Mouse (Mus musculus) heart, embryonic 11.5 days (tissue): ENCODE data around the gene Cyb5b. TPM values are rescaled to one million over a fixed set of nuclear protein-coding genes. Genes with fewer than 3 reads are reported as not detected.
A peak's percentile ranks its signal among the peaks of the same experiment; 100 is the strongest.

Experiments used
- ATAC-seq: fragments of 200-750 bp; cut with Nextera tagmentation; replicated peaks from 2 replicates; pipeline ENCODE4 v1.8.0; 2017; ENCODE audit warnings: moderate library complexity; ENCODE audit not compliant: insufficient number of reproducible peaks, low FRiP score, low TSS enrichment
- H3K27ac ChIP-seq: fragments of 300-500 bp; sonication (generic); 2 replicates; pipeline ENCODE4 v1.5.1; 2014; ENCODE audit warnings: mild to moderate bottlenecking, low read depth, low read length
- H3K27me3 ChIP-seq: fragments of 300-500 bp; sonication (generic); 2 replicates; pipeline ENCODE4 v1.6.1; 2014; ENCODE audit warnings: mild to moderate bottlenecking, low read length, mixed read lengths; ENCODE audit not compliant: control insufficient read depth, insufficient read depth
- H3K36me3 ChIP-seq: fragments of 300-500 bp; sonication (generic); 2 replicates; pipeline ENCODE4 v1.6.1; 2014; ENCODE audit warnings: mild to moderate bottlenecking, low read length, moderate library complexity, mixed read lengths; ENCODE audit not compliant: control insufficient read depth, insufficient read depth
- H3K4me1 ChIP-seq: fragments of 300-500 bp; sonication (generic); 2 replicates; pipeline ENCODE4 v1.6.1; 2014; ENCODE audit warnings: low read length; ENCODE audit not compliant: control insufficient read depth, insufficient read depth
- H3K4me2 ChIP-seq: fragments of 300-500 bp; sonication (generic); 2 replicates; pipeline ENCODE4 v1.6.1; 2014; ENCODE audit warnings: mild to moderate bottlenecking, moderate library complexity
- H3K4me3 ChIP-seq: fragments of 300-500 bp; sonication (generic); 2 replicates; pipeline ENCODE4 v1.5.1; 2014; ENCODE audit warnings: low read depth, low read length
- H3K9ac ChIP-seq: fragments of 300-500 bp; sonication (generic); 2 replicates; pipeline ENCODE4 v1.6.1; 2014; ENCODE audit warnings: mild to moderate bottlenecking, low read depth, low read length, moderate library complexity
- H3K9me3 ChIP-seq: fragments of 300-500 bp; sonication (generic); replicated peaks from 2 replicates; pipeline ENCODE4 v1.6.1; 2016; ENCODE audit warnings: low read length; ENCODE audit not compliant: control insufficient read depth
- WGBS: fragments of 180-500 bp; shearing (Covaris S2); extraction: QIAGEN DNeasy Blood & Tissue Kit; methylation state at CpG from one replicate; pipeline ENCODE4 v1.1.7; 2014; ENCODE audit not compliant: insufficient replicate concordance; 5-methylcytosine and 5-hydroxymethylcytosine counted together
- polyA plus RNA-seq: library from polyadenylated mRNA; unstranded; fragments of >200 nt; fragmentation: Nextera tagmentation; extraction: Ambion mirVana; gene quantifications from 2 replicates; pipeline ENCODE4 v1.2.1, GENCODE M21; 2014

Gene Cyb5b
- polyA plus RNA-seq, 1 experiment from 2014 or later, result 87.0 TPM

GRCm38 (mm10) chr8:107113209-107113608, 37.2 kb upstream of the Cyb5b start:
- Histone ChIP-seq H3K4me3 (no peak overlapping the region), H3K9me3 (no peaks in the 10 kb centered on the region), H3K4me2 (no peak overlapping the region), H3K4me1 (0 out of 2 replicates have a peak, but pooled peaks cover 5% of the 10 kb centered on the region), H3K27ac (no peak overlapping the region), H3K9ac (no peak overlapping the region), H3K27me3 (no peaks in the 10 kb centered on the region), H3K36me3 (no peaks in the 10 kb centered on the region)
- no peak for ATAC-seq
- WGBS, result 56% methylated on average over 4 of the region's 4 CpGs

- no peak for ATAC-seq
- WGBS, result 44% methylated on average over 19 of the region's 19 CpGs
- Histone ChIP-seq H3K9me3 (no peaks in the 10 kb centered on the region), H3K27ac (peak overlapping the region; percentile 12; the same call in 1 of the 2 replicates), H3K9ac (0 out of 2 replicates have a peak overlapping the region, but pooled peaks have one; percentile 34), H3K4me1 (peaks cover 12% of the 10 kb centered on the region; the same call in 1 of the 2 replicates), H3K27me3 (no peaks in the 10 kb centered on the region), H3K4me2 (peak overlapping the region; percentile 34), H3K4me3 (no peak overlapping the region), H3K36me3 (no peaks in the 10 kb centered on the region)
Observed at GRCm38 (mm10) chr8:107114150-107115007, 36.1 kb upstream of the Cyb5b start.

GRCm38 (mm10) chr8:107115008-107115320, 35.5 kb upstream of the Cyb5b start:
- peak overlapping the region; percentile 12; the same call in 1 of the 2 replicates for H3K27ac ChIP-seq
- H3K9ac ChIP-seq, result 0 out of 2 replicates have a peak overlapping the region, but pooled peaks have one; percentile 34
- 49% methylated on average over 10 of the region's 10 CpGs for WGBS
- H3K4me2 ChIP-seq, result peak overlapping the region; percentile 34
- H3K4me3 ChIP-seq, result no peak overlapping the region
- peaks cover 12% of the 10 kb centered on the region; the same call in 1 of the 2 replicates for H3K4me1 ChIP-seq
- H3K36me3 ChIP-seq, result no peaks in the 10 kb centered on the region
- no peak for ATAC-seq
- no peaks in the 10 kb centered on the region for H3K27me3 ChIP-seq
- H3K9me3 ChIP-seq, result no peaks in the 10 kb centered on the region

- no peaks in the 10 kb centered on the region for H3K9me3 ChIP-seq
- no peak overlapping the region for H3K27ac ChIP-seq
- H3K4me3 ChIP-seq, result no peak overlapping the region
- no peaks in the 10 kb centered on the region for H3K27me3 ChIP-seq
- H3K9ac ChIP-seq, result no peak overlapping the region
- WGBS, result 14% methylated on average over 11 of the region's 11 CpGs
- no peaks in the 10 kb centered on the region for H3K36me3 ChIP-seq
- no peak for ATAC-seq
- peaks cover 12% of the 10 kb centered on the region; the same call in 1 of the 2 replicates for H3K4me1 ChIP-seq
- no peak overlapping the region for H3K4me2 ChIP-seq
Observed at GRCm38 (mm10) chr8:107116023-107116422, 34.4 kb upstream of the Cyb5b start.

- no peak overlapping the region for H3K27ac ChIP-seq
- no peak overlapping the region for H3K4me3 ChIP-seq
- ATAC-seq, result no peak
- no peaks in the 10 kb centered on the region for H3K36me3 ChIP-seq
- 62% methylated on average over 2 of the region's 2 CpGs for WGBS
- H3K9me3 ChIP-seq, result no peaks in the 10 kb centered on the region
- H3K9ac ChIP-seq, result no peak overlapping the region
- H3K4me1 ChIP-seq, result peaks cover 12% of the 10 kb centered on the region; the same call in 1 of the 2 replicates
- no peak overlapping the region for H3K4me2 ChIP-seq
- no peaks in the 10 kb centered on the region for H3K27me3 ChIP-seq
Observed at GRCm38 (mm10) chr8:107117019-107117418, 33.4 kb upstream of the Cyb5b start.

- Histone ChIP-seq H3K9me3 (no peaks in the 10 kb centered on the region), H3K9ac (no peak overlapping the region)
- ATAC-seq, result no peak
Observed at GRCm38 (mm10) chr8:107118803-107119233, 31.6 kb upstream of the Cyb5b start.

GRCm38 (mm10) chr8:107119412-107119811, 31.0 kb upstream of the Cyb5b start:
- 71% methylated on average over 9 of the region's 9 CpGs for WGBS
- Histone ChIP-seq H3K27me3 (no peaks in the 10 kb centered on the region), H3K27ac (peak overlapping the region; percentile 0; the same call in 1 of the 2 replicates), H3K9me3 (no peaks in the 10 kb centered on the region), H3K9ac (no peak overlapping the region), H3K4me3 (no peak overlapping the region), H3K4me2 (no peak overlapping the region), H3K36me3 (no peaks in the 10 kb centered on the region), H3K4me1 (peaks cover 17% of the 10 kb centered on the region)
- no peak for ATAC-seq

More at GRCm38 (mm10) chr8:107118803-107119233, 31.6 kb upstream of the Cyb5b start:
- Histone ChIP-seq H3K27ac (peak overlapping the region; percentile 0; the same call in 1 of the 2 replicates), H3K4me2 (no peak overlapping the region), H3K4me1 (peaks cover 20% of the 10 kb centered on the region), H3K36me3 (no peaks in the 10 kb centered on the region), H3K27me3 (no peaks in the 10 kb centered on the region), H3K4me3 (no peak overlapping the region)
- WGBS, result 48% methylated on average over 7 of the region's 7 CpGs

- Histone ChIP-seq H3K36me3 (no peaks in the 10 kb centered on the region), H3K4me3 (no peak overlapping the region), H3K4me1 (peaks cover 14% of the 10 kb centered on the region), H3K9me3 (no peaks in the 10 kb centered on the region), H3K4me2 (no peak overlapping the region), H3K27ac (no peak overlapping the region), H3K27me3 (no peaks in the 10 kb centered on the region), H3K9ac (no peak overlapping the region)
- ATAC-seq, result no peak
Observed at GRCm38 (mm10) chr8:107120806-107121205, 29.6 kb upstream of the Cyb5b start.
